Mouse (Mus musculus): Measurements from ENCODE around the gene 1700008O03Rik.

Gene 1700008O03Rik

GRCm38 (mm10) chr7:44375793-44376192 is 9.8 kb downstream of the 1700008O03Rik start:
- DNase-seq (ENCODE audit: low read depth, low spot score) = no peak

DNA sequence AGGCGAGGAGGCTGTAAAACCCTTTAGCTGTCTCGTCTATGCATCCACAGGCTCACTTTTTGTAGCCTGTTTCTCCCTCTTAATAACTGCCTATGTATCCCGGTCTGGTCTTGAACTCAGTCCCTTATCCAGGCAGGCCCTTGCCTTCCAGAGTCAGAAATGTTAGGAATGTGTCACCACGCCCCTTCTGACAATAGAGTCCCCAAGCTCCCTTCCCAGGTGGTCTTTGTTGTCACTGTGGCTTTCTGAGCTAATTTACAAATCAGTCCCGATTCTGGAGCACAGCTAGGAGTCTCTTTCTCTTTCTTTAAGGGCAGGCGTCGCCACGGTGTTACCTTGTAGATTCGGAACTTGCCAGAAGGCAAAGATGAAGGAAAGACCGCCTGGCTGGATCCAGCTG is 10.4 kb downstream of the 1700008O03Rik start:
- DNase-seq (ENCODE audit: low read depth, low spot score) = no peak

DNA sequence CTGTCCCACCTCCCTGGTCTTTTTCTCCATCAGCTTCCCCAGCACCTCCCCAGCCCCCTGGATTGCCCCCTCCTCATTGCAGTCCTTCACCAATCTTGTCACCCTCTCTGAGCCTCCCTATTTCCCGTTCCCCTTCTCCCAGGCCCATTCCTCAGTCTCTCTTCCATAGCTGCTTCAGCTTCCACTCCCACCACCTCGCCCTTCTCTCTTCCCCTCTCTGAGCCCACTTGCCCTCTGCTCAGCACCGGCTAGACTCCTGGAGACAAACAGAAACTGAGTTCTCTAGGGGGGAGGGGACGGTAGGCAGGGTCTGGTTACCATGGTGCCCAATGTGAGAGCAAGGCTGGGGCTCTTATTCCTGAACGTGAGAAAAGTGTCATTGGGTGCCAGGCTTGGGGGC is 10.9 kb downstream of the 1700008O03Rik start:
- DNase-seq (ENCODE audit: low read depth, low spot score) = no peak

DNA sequence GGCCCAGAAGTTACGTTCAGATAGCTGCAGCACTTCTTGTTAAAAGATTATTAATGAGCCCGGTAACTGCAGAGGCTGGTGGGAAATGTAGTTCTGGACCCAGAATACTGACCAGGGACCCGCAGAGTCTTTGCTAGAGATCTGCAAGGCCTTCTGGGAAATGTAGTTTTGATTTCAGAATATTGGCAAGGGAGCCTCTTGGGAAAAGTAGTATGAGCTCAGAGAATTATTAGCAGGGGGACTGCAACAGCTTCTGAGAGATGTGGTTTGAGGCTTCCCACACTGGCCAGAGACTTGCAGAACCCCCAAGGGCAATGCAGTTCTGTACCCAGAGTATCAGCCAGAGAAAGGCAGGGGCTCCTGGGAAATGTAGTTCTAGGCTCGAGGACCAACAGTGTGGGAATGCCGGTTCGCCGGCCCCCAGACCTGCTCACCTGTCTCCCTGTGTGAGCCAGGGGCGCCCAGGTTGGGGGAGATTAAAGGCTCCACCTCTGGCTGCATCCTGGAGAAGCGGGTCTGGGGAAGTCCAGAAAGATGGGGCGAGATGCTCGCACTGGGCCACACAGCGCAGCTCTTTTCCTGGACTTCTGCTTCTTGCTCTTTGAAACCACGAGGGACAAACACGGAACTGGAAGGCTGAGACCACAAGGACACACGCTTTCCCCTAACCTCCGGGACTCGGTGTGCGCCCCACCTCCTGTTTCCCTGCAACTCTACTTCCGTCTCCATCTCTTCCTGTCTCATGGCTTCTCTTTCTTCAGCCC is 11.5 kb downstream of the 1700008O03Rik start:
- peak; percentile 87 for DNase-seq (ENCODE audit: low read depth, low spot score)

DNA sequence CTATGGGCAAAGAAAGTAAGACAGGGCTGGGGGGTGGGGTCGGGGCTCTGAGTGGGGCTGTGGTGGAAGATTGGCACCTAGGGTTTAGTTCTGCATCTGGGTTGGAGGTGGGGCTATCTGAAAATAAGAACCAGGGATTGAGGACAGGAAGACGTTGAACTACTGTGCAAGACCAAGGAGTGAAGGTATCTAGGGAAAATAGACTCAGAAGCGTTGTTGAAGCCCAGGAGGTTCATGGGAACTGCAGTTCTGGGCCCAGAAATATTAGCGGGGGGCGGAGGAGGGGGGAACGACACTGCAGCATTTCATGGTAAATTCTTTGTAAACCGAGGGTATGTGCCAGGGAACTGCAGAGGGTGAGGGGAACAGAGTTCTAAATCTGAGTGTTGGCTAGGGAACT is 12.2 kb downstream of the 1700008O03Rik start:
- no peak for DNase-seq (ENCODE audit: low read depth, low spot score)

DNA sequence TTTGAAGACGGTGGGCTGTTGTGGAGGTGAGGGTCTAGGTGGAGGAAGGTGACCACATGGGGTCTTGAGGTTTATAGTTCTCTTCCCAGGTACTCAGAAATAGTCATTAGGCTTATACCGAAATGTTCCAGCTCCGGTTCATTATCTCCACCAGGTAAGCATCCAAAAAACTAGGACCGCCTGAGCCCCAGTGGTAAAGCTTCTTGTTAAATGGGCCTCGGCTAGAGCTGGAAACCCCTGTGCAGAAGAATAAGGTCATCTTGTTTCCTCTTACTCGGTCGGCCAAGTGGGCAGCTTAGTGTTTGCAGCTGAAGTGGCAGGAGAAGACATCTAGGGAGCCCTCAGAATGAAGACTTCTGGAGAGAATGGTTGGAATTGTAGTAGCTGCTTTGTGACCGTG is 12.9 kb downstream of the 1700008O03Rik start:
- no peak for DNase-seq (ENCODE audit: low read depth, low spot score)

DNA sequence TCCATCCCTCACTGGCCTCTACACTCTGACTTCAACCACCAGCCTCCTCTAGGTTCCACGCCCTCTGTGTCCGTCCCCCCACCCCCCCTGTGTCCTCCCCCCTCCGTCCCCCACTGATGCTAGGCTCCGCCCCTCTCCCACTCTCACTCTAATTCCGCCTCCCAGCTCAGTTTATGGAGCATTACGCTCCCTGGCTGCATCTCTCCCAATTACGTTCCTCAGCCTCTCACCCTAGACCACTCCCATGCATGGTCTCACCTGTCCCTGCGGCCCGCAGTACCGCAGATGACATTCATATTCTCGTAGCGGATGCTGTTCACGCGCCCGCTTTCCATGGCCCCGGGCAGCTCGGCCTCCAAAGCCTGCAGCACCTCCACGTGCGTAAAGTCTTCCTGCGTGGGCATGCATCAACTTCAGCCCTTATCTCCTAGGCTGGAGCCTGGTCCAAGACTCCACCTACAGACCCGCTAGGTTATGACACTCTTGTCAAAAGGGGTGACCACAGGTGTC is 24.8 kb downstream of the 1700008O03Rik start:
- peak; percentile 37 for DNase-seq (ENCODE audit: low read depth, low spot score)

- DNase-seq (ENCODE audit: low read depth, low spot score) = peak; percentile 94
These were observed 25.5 kb downstream of the 1700008O03Rik start for GRCm38 (mm10) chr7:44359908-44360672.

GRCm38 (mm10) chr7:44358886-44359654 is 26.6 kb downstream of the 1700008O03Rik start:
- peak; percentile 20 for DNase-seq (ENCODE audit: low read depth, low spot score)

DNA sequence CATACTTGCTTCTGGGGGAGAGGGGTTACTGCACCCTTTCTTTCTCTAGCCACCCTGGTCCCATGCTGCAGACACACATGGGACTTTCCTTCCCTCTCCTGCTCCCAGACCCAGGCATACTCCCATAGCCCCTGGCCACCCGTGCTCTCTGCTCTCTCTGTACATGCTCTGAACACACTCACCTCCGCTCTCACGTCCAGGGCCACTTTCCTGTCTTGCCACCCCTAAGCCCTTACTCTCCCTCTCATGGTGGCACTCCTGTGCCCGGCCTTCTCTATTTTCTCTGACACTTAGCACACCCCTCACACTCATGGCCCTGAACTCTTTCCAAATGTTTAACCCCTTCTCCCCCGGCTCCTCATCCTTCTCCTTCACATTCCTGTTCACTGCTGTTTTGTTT is 27.6 kb downstream of the 1700008O03Rik start:
- no peak for DNase-seq (ENCODE audit: low read depth, low spot score)

- no peak for DNase-seq (ENCODE audit: low read depth, low spot score)
These were observed 28.1 kb downstream of the 1700008O03Rik start for GRCm38 (mm10) chr7:44357531-44357930.

DNA sequence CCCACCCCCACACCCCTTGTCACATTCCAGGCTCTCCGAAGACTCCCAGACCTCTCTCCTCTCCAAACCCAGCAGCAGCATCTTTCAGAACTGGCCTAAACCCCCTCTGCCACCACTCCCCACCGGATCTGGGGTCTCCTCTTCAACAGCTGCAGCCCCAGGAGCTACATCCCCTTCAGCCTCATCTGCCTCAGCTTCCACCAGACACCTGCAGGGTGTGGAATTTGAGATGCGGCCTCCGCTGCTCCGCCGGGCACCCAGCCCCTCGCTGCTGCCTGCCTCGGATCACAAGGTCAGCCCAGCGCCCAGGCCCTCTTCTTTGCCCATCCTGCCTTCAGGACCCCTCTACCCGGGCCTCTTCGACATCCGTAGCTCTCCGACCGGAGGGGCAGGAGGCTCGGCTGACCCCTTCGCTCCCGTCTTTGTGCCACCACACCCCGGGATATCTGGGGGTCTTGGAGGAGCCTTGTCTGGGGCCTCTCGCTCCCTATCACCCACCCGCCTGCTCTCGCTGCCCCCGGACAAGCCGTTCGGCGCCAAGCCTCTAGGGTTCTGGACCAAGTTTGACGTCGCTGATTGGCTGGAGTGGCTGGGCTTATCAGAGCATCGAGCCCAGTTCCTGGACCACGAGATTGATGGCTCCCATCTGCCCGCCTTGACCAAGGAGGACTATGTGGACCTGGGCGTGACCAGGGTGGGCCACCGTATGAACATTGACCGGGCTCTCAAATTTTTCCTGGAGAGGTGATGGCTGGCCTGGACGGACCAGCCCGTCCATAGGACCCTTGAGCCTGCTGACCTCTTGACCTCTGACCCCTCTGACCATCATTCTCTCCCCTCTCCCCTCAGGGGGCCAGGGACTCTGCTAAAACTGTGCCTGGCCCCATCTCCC is 28.8 kb downstream of the 1700008O03Rik start:
- no peak for DNase-seq (ENCODE audit: low read depth, low spot score)

DNA sequence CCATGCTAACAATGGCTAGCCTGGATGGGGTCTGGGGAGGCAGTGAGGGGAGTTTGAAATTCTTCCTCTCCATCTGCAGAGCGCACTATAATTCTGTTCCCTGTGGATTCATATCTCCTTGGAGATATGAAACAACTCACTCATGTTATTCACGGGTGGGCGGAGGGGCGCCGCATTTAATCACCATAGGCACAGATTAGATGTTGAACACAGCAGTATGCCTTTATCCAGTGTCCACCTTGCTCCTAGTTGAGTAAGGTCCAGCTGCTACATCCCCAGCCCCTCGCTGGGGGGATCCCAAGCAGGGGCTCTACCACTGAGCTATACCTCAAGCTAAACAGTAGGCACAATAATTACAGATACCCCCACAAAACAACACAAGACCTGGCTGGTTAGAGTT is 30.2 kb downstream of the 1700008O03Rik start:
- no peak for DNase-seq (ENCODE audit: low read depth, low spot score)

GRCm38 (mm10) chr7:44353601-44354340 is 31.8 kb downstream of the 1700008O03Rik start:
- DNase-seq (ENCODE audit: low read depth, low spot score) = peak; percentile 13

DNA sequence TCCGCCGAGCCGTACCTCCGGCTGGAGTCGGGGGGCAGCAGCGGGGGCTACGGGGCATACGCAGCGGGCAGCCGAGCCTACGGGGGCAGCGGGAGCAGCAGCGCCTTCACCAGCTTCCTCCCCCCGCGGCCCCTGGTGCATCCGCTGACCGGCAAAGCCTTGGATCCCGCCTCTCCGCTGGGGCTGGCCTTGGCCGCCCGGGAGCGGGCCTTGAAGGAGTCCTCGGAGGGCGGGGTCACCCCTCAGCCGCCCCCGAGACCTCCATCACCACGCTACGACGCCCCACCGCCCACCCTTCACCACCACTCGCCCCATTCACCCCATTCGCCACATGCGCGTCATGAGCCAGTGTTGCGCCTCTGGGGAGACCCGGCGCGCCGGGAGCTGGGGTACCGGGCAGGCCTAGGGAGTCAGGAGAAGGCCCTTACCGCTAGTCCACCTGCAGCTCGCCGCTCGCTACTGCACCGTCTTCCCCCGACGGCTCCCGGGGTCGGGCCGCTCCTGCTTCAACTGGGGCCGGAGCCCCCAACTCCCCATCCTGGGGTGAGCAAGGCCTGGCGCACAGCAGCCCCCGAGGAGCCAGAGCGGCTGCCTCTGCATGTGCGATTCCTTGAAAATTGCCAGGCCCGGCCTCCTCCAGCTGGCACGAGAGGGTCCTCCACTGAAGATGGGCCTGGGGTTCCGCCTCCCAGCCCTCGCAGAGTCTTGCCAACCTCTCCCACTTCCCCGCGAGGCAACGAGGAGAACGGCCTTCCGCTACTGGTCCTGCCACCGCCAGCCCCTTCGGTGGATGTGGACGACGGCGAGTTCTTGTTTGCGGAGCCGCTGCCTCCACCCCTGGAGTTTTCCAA is 32.6 kb downstream of the 1700008O03Rik start:
- DNase-seq (ENCODE audit: low read depth, low spot score) = peak; percentile 10

- no peak for DNase-seq (ENCODE audit: low read depth, low spot score)
These were observed 33.5 kb downstream of the 1700008O03Rik start for GRCm38 (mm10) chr7:44351881-44352749.

- DNase-seq (ENCODE audit: low read depth, low spot score) = peak; percentile 82
These were observed 34.5 kb downstream of the 1700008O03Rik start for GRCm38 (mm10) chr7:44350957-44351711.

DNA sequence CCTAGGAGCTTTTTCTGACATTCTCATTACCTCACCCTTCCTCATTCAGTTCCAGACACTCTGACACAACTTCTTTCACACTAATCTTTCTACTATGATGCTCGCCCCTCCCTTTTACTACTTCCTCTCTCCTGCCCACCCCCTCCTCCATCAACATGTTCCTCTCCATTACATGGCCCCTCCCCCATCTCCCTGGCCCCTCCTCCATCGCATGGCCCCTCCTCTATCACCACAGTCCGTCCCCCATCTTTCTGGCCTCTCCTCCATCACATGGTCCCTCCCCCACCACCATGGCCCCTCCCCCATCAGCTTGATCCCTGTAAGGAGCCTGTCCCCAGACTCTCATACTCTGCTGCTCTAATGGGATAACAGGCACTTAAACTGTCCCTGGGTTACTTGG is 36.6 kb downstream of the 1700008O03Rik start:
- peak; percentile 17 for DNase-seq (ENCODE audit: low read depth, low spot score)
